Mouse (Mus musculus): Measurements from ENCODE around the gene Cep128.

DNA sequence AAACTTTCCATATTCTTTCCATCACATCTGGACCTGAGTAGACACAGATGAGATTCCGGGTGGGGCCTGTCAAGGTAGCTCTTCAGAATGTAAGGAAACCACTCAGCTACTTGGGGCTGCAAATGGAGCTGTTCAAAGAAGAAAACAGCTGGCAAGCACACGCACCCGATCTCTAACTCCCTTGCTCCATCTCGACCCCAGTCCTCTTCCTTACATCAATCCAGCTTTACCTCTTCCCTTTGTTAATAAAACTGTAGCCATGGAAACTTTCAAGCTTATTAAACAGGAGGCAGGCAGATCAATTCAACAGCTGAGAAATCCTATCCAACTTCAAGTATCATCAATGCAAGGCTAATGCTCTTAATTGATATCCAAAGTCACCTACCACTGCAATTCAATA, 195.1 kb downstream of the Cep128 start:
- TF ChIP-seq CTCF (IDR thresholded peaks at IDR 0.05; ENCODE audit: low read depth, low read length), result no peak
- no peak for TF ChIP-seq GATA1 (IDR thresholded peaks at IDR 0.05; ENCODE audit: borderline replicate concordance, low read length)

Data from G1E (cell line).